Mouse (Mus musculus) leukemia stem cell, adult 10-12 weeks (primary cell): ENCODE data around the gene Ahdc1. TPM values are rescaled to one million over a fixed set of nuclear protein-coding genes. Genes with fewer than 3 reads are reported as not detected.

ENCODE experiments used
- polyA plus RNA-seq: library from polyadenylated mRNA; stranded (reverse); fragments of >175 nt; gene quantifications from 2 replicates; pipeline ENCODE4 v1.2.3, GENCODE M21; 2012; ENCODE audit warnings: low replicate concordance

Ahdc1 gene
- polyA plus RNA-seq: 28.3 and 43.1 TPM in 2 replicates

DNA sequence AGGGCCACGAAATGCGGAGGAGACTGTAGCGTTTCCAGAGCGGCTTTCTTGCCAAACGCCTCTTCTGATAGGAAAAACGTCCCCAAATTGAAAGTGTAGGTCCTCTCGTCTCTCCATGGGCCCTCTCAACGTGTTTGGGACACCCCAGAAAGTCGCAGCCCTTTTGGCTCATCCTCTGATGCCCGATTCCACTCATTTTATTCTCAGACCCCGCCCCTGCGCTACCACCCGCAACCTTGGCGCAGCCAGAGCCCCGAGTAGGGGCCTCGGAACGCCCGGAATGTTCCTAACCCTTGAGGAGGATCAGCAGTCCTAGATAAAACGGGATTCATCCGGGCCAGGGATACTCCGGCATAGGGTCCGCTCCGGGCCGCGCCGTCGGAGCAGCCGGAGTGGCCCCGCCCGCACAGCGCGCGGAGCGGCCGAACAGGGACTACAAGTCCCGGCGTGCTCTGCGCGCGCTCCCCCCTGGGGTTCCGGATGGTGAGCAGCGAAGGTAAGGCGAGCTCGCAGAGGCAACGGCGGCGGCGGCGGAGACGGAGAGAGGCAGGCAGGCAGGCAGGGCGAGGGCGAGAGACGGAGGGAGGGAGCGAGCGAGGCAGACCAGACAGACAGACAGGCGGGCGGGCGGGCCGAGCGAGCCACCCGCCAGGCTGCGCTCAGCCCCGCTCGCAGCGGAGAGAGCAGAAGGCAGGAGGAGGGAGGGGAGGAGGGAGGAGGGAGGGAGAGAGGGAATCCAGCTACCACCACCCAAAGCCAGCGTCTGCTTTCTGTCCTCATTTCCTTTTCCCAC lies at the start of gene Ahdc1:
Gene Ahdc1, plus strand, starts transcription at position 233 of the 793 bp plus-strand sequence.

DNA sequence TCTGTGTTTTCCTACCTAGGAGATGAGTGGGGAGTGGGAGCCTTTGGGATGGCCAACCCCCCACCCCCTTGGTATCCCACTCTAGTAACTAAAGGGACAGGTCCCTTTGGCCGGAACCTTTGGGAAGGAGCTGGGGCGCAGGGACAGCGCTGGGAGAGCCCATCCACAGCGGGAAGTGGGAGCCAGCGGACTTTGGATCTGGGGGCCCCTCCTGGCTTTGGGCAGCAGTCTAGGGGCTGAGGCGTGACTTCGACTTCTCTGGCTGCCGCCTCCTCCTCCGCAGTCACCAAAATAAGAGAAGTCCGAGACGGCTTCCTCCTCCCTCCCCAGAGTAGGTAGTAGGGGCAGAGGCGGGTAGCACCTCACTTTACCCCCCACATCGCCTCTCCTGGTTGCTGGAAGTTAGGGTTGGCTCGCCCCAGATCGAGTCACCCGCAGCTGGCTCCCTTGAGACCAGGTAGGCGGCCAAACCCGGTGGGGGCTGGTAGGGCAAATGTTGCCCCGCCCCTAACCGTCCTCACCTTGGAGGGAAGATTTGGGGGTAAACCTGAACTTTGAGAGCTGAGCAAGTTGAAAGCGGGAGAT lies 37.2 kb upstream of the Ahdc1 start, which contains the start of gene Fgr:
Gene Fgr, plus strand, starts transcription at position 282 of the 585 bp plus-strand sequence.

Other genes starting within 250 kb of the Ahdc1 start
- 21.7 and 66.7 TPM in 2 replicates for gene Rpa2, start 242.9 kb upstream of the Ahdc1 start, polyA plus RNA-seq
- 21.8 and 43.8 TPM in 2 replicates for gene Themis2, start 214.9 kb upstream of the Ahdc1 start, polyA plus RNA-seq
- gene Ppp1r8, start 168.1 kb upstream of the Ahdc1 start, polyA plus RNA-seq: 22.1 and 41.5 TPM in 2 replicates
- 3.8 and 9.0 TPM in 2 replicates for gene Stx12, start 126.8 kb upstream of the Ahdc1 start, polyA plus RNA-seq
- 4.7 and 34.5 TPM in 2 replicates for gene Fam76a, start 88.7 kb upstream of the Ahdc1 start, polyA plus RNA-seq
- 3.7 and 6.5 TPM in 2 replicates for gene Fgr, start 37.2 kb upstream of the Ahdc1 start, polyA plus RNA-seq
- 97.7 and 153 TPM in 2 replicates for gene Wasf2, start 119.2 kb downstream of the Ahdc1 start, polyA plus RNA-seq
- 0.84 and 1.1 TPM in 2 replicates for gene Cd164l2, start 200.9 kb downstream of the Ahdc1 start, polyA plus RNA-seq
- gene Gpr3, start 201.3 kb downstream of the Ahdc1 start, polyA plus RNA-seq: not detected in 2 replicates
- gene Map3k6, start 229.6 kb downstream of the Ahdc1 start, polyA plus RNA-seq: 79.7 and 100 TPM in 2 replicates